Mouse (Mus musculus): ENCODE measurements at regions not wholly inside any gene's neighbourhood (a gene's known extent, or its start where the extent isn't known, plus 50 kb on each side); places are given as distances from the start of the nearest gene placed in this dataset.

- DNase-seq (ENCODE audit: inconsistent ontology term), result no peak
Measured at GRCm38 (mm10) chr15:56158726-56159125, 1318.7 kb downstream of the Slc22a22 start.

- DNase-seq (ENCODE audit: inconsistent ontology term), result no peak
Measured at GRCm38 (mm10) chr15:56139451-56139850, 1338.0 kb downstream of the Slc22a22 start.

- DNase-seq (ENCODE audit: inconsistent ontology term), result peak; percentile 70
Measured at GRCm38 (mm10) chr15:56136420-56136970, 1340.9 kb downstream of the Slc22a22 start.

- no peak for DNase-seq (ENCODE audit: inconsistent ontology term)
Measured at GRCm38 (mm10) chr15:56128029-56128428, 1349.4 kb downstream of the Slc22a22 start.

GRCm38 (mm10) chr15:56119287-56120065 is 1357.9 kb downstream of the Slc22a22 start:
- peak; percentile 2 for DNase-seq (ENCODE audit: inconsistent ontology term)

- DNase-seq (ENCODE audit: inconsistent ontology term), result no peak
Measured at GRCm38 (mm10) chr15:56108313-56108712, 1369.1 kb downstream of the Slc22a22 start.

- DNase-seq (ENCODE audit: inconsistent ontology term), result no peak
Measured at GRCm38 (mm10) chr15:56107719-56108118, 1369.7 kb downstream of the Slc22a22 start.

GRCm38 (mm10) chr15:56100133-56100735 is 1377.2 kb downstream of the Slc22a22 start:
- no peak for DNase-seq (ENCODE audit: inconsistent ontology term)

- DNase-seq (ENCODE audit: inconsistent ontology term), result peak; percentile 93
Measured at GRCm38 (mm10) chr15:56077838-56078567, 1399.4 kb downstream of the Slc22a22 start.

GRCm38 (mm10) chr15:56077081-56077480 is 1400.3 kb downstream of the Slc22a22 start:
- no peak for DNase-seq (ENCODE audit: inconsistent ontology term)

GRCm38 (mm10) chr15:56076680-56077079 is 1400.7 kb downstream of the Slc22a22 start:
- DNase-seq (ENCODE audit: inconsistent ontology term), result no peak

GRCm38 (mm10) chr15:56069511-56069910 is 1407.9 kb downstream of the Slc22a22 start:
- DNase-seq (ENCODE audit: inconsistent ontology term), result no peak

- no peak for DNase-seq (ENCODE audit: inconsistent ontology term)
Measured at GRCm38 (mm10) chr15:56067214-56067613, 1410.2 kb downstream of the Slc22a22 start.

- no peak for DNase-seq (ENCODE audit: inconsistent ontology term)
Measured at GRCm38 (mm10) chr15:56066540-56066939, 1410.9 kb downstream of the Slc22a22 start.

- DNase-seq (ENCODE audit: inconsistent ontology term), result peak; percentile 40
Measured at GRCm38 (mm10) chr15:56065872-56066534, 1411.4 kb downstream of the Slc22a22 start.

- no peak for DNase-seq (ENCODE audit: inconsistent ontology term)
Measured at GRCm38 (mm10) chr15:56062576-56062975, 1414.8 kb downstream of the Slc22a22 start.

GRCm38 (mm10) chr15:56061326-56061725 is 1416.1 kb downstream of the Slc22a22 start:
- no peak for DNase-seq (ENCODE audit: inconsistent ontology term)

- DNase-seq (ENCODE audit: inconsistent ontology term), result no peak
Measured at GRCm38 (mm10) chr15:56050716-56051115, 1426.7 kb downstream of the Slc22a22 start.

- no peak for DNase-seq (ENCODE audit: inconsistent ontology term)
Measured at GRCm38 (mm10) chr15:56047832-56048231, 1429.6 kb downstream of the Slc22a22 start.

GRCm38 (mm10) chr15:56046679-56047532 is 1430.5 kb downstream of the Slc22a22 start:
- peak; percentile 73 for DNase-seq (ENCODE audit: inconsistent ontology term)

All from Muller cell, postnatal 12 days (primary cell).